Mouse (Mus musculus) ES-Bruce4 (cell line): ENCODE results near the gene Ankrd33b.

ENCODE experiments used
- CTCF ChIP-seq: IDR thresholded peaks from one replicate; pipeline ENCODE4 v1.8.1; 2011; ENCODE audit warnings: low read depth, low read length
- POLR2A ChIP-seq: IDR thresholded peaks from one replicate; pipeline ENCODE4 v1.8.1; 2011; ENCODE audit warnings: low read length; ENCODE audit not compliant: insufficient read depth

DNA sequence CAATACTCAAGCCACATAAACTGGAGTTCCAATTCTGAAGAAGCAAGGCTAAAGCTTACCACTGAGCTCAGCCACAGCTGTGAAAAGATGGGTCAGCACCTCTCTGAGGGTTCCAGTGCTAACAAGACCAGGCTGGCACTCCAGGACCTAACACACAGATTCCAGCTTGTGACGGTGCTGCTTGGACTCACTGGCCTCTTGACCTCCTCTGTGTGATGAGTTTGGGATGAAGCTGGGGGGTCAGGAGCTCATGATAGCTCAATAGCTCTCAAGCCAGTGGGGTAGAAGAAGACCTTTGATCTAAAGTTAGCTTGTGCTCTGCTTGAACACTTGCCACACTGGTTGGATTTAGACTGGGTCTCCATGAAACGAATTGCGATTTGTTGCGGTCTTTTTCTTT, 60.8 kb downstream of the Ankrd33b start:
- TF ChIP-seq POLR2A (no peak), CTCF (no peak)
